Comparison of ENCODE assay signal across 8 mouse cellular contexts in the genomic region with DNA sequence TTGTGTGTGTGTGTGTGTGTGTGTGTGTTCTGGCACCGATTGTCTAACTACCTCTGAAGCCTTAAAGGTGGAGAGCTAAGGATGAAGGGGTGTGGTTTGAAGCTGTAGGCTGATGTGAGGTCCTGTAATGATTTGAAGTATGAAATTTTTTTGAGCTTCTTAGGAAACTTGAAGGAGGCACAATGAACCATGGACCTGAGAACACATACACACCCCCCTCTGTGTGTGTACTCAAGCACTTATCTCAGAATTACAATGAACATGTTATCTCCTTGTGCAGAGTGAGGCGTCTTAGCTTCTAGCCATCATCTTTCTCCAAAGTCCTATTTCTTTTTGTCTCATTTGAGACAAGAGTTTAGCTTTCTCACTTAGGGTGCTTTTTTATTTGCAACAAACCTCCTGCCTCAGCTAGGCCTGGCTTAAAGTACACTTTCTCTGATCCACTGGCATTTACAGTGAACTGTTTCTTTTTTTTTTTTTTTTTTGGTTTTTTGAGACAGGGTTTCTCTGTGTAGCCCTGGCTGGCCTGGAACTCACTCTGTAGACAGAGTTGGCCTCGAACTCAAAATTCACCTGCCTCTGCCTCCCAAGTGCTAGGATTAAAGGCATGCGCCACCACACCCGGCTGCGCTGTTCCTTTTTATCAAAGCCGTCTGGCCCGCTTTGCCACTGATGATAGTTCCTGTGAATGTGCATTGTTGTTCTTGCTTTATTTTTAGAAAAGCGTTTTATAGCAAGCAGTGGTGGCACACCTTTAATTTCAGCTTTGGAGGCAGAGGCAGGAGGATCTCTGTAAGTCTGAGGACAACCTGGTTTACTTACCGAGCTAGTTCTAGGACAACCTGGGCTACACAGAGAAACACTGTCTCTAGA. TPM values are rescaled to one million over a fixed set of nuclear protein-coding genes. Genes with fewer than 3 reads are reported as not detected.
A peak's percentile ranks its signal among the peaks of the same experiment; 100 is the strongest.
DNase-seq lines count a peak whose midpoint lies in the region; ATAC-seq and TF ChIP-seq lines count a peak whose summit lies in the region.

No protein-coding gene starts in this region.

- H3K27ac ChIP-seq in lung, postnatal 0 days (ENCODE audit: low read length): peak overlapping the region; percentile 94
- H3K27ac ChIP-seq in embryonic facial prominence, embryonic 13.5 days: peak overlapping the region; percentile 78
- H3K27ac ChIP-seq in limb, embryonic 13.5 days: peak overlapping the region; percentile 79
- peak overlapping the region; percentile 23; the same call in 1 of the 2 replicates for H3K27ac ChIP-seq in olfactory bulb, adult 2 months (ENCODE audit: insufficient read depth, low read depth, low read length)

- 73% methylated on average over 10 of the region's 10 CpGs for WGBS in lung, postnatal 0 days
- WGBS in embryonic facial prominence, embryonic 13.5 days: 80% methylated on average over 10 of the region's 10 CpGs
- 80% methylated on average over 10 of the region's 10 CpGs for WGBS in limb, embryonic 13.5 days
- 74% methylated on average over 10 of the region's 10 CpGs for WGBS in olfactory bulb, adult 2 months

- no peaks in the 10 kb centered on the region for H3K9me3 ChIP-seq in lung, postnatal 0 days (ENCODE audit: low read length)
- H3K9me3 ChIP-seq in embryonic facial prominence, embryonic 13.5 days: no peaks in the 10 kb centered on the region
- no peaks in the 10 kb centered on the region for H3K9me3 ChIP-seq in limb, embryonic 13.5 days

- peak overlapping the region; percentile 62 for H3K4me2 ChIP-seq in lung, postnatal 0 days (replicated peaks; ENCODE audit: low read depth, low read length)
- peak overlapping the region; percentile 64 for H3K4me2 ChIP-seq in embryonic facial prominence, embryonic 13.5 days
- H3K4me2 ChIP-seq in limb, embryonic 13.5 days (replicated peaks): peak overlapping the region; percentile 77

- H3K9ac ChIP-seq in lung, postnatal 0 days (replicated peaks; ENCODE audit: low read depth): no peak overlapping the region
- 0 out of 2 replicates have a peak overlapping the region, but pooled peaks have one; percentile 65 for H3K9ac ChIP-seq in embryonic facial prominence, embryonic 13.5 days
- H3K9ac ChIP-seq in limb, embryonic 13.5 days: no peak overlapping the region

- no peak; the same call in 1 of the 2 replicates for TF ChIP-seq EP300 in lung, postnatal 0 days (IDR thresholded peaks at IDR 0.05)

- peak; percentile 41 for ATAC-seq in lung, postnatal 0 days
- no peak for ATAC-seq in embryonic facial prominence, embryonic 13.5 days (ENCODE audit: insufficient number of reproducible peaks, insufficient read depth, low FRiP score, low TSS enrichment, low read depth)
- ATAC-seq in limb, embryonic 13.5 days (ENCODE audit: low FRiP score, low read depth): no peak

- no peak for TF ChIP-seq POLR2A in olfactory bulb, adult 2 months (IDR thresholded peaks at IDR 0.05; ENCODE audit: insufficient read depth, low read depth, low read length)

- DNase-seq in lung, postnatal 0 days (ENCODE audit: low spot score): peak; percentile 82
- no peak for DNase-seq in lung, postnatal 4 days
- DNase-seq in urinary bladder, postnatal 14 days (ENCODE audit: low spot score): no peak
- no peak for DNase-seq in cerebellum, adult 18-20 months
- no peak for DNase-seq in cerebellum, postnatal 14 days

- no peaks in the 10 kb centered on the region for H3K36me3 ChIP-seq in lung, postnatal 0 days (ENCODE audit: insufficient read depth, low read length)
- H3K36me3 ChIP-seq in embryonic facial prominence, embryonic 13.5 days: peaks cover 3% of the 10 kb centered on the region; the same call in 1 of the 2 replicates
- H3K36me3 ChIP-seq in limb, embryonic 13.5 days: 0 out of 2 replicates have a peak, but pooled peaks cover 3% of the 10 kb centered on the region

- peaks cover 14% of the 10 kb centered on the region for H3K4me1 ChIP-seq in lung, postnatal 0 days (ENCODE audit: insufficient read depth, low read depth, low read length)
- H3K4me1 ChIP-seq in embryonic facial prominence, embryonic 13.5 days: peaks cover 28% of the 10 kb centered on the region
- H3K4me1 ChIP-seq in limb, embryonic 13.5 days: peaks cover 34% of the 10 kb centered on the region
- peaks cover 7% of the 10 kb centered on the region for H3K4me1 ChIP-seq in olfactory bulb, adult 2 months (ENCODE audit: control insufficient read depth, insufficient read depth, low read length)

- no peak for TF ChIP-seq CTCF in lung, postnatal 0 days (IDR thresholded peaks at IDR 0.05)
- TF ChIP-seq CTCF in olfactory bulb, adult 2 months (IDR thresholded peaks at IDR 0.05; ENCODE audit: insufficient read depth, low read depth, low read length): no peak

- peak overlapping the region; percentile 30; the same call in 1 of the 2 replicates for H3K4me3 ChIP-seq in lung, postnatal 0 days (ENCODE audit: low read depth, low read length)
- H3K4me3 ChIP-seq in embryonic facial prominence, embryonic 13.5 days: peak overlapping the region; percentile 41
- H3K4me3 ChIP-seq in limb, embryonic 13.5 days: peak overlapping the region; percentile 51
- H3K4me3 ChIP-seq in olfactory bulb, adult 2 months (ENCODE audit: insufficient read depth, low read depth, low read length): 0 out of 2 replicates have a peak overlapping the region, but pooled peaks have one; percentile 56

- H3K27me3 ChIP-seq in lung, postnatal 0 days (replicated peaks; ENCODE audit: insufficient read depth, low read length): no peaks in the 10 kb centered on the region
- H3K27me3 ChIP-seq in embryonic facial prominence, embryonic 13.5 days: no peaks in the 10 kb centered on the region
- no peaks in the 10 kb centered on the region for H3K27me3 ChIP-seq in limb, embryonic 13.5 days

RNA-seq across cellular contexts. Expression of gene Bcat2, which starts 1.1 kb away (rescaled TPM):
- 29.4 and 39.8 TPM in 2 replicates for polyA plus RNA-seq in lung, postnatal 0 days (2015; fragmentation: Nextera tagmentation; extraction: Ambion mirVana)
- 67.1 and 68.4 TPM in 2 replicates for polyA plus RNA-seq in embryonic facial prominence, embryonic 13.5 days (2015; fragmentation: Nextera tagmentation; extraction: Ambion mirVana)
- 55.7 and 59.5 TPM in 2 replicates for polyA plus RNA-seq in limb, embryonic 13.5 days (2015; fragmentation: Nextera tagmentation; extraction: Ambion mirVana)
- not detected in 2 replicates for polyA plus RNA-seq in olfactory bulb, adult 2 months (2012; ENCODE audit: insufficient read depth, insufficient read length, low replicate concordance, missing spikeins)

RNA-seq across cellular contexts. Expression of gene Hsd17b14, which starts 14.1 kb away (rescaled TPM):
- polyA plus RNA-seq in lung, postnatal 0 days (2015; fragmentation: Nextera tagmentation; extraction: Ambion mirVana): 0.95 and 1.4 TPM in 2 replicates
- polyA plus RNA-seq in embryonic facial prominence, embryonic 13.5 days (2015; fragmentation: Nextera tagmentation; extraction: Ambion mirVana): 0.25 and 0.83 TPM in 2 replicates
- 0.43 and 0.98 TPM in 2 replicates for polyA plus RNA-seq in limb, embryonic 13.5 days (2015; fragmentation: Nextera tagmentation; extraction: Ambion mirVana)
- not detected in 2 replicates for polyA plus RNA-seq in olfactory bulb, adult 2 months (2012; ENCODE audit: insufficient read depth, insufficient read length, low replicate concordance, missing spikeins)

RNA-seq across cellular contexts. Expression of gene Plekha4, which starts 42.7 kb away (rescaled TPM):
- 2.0 and 2.1 TPM in 2 replicates for polyA plus RNA-seq in lung, postnatal 0 days (2015; fragmentation: Nextera tagmentation; extraction: Ambion mirVana)
- polyA plus RNA-seq in embryonic facial prominence, embryonic 13.5 days (2015; fragmentation: Nextera tagmentation; extraction: Ambion mirVana): 2.9 and 3.8 TPM in 2 replicates
- 3.3 and 4.9 TPM in 2 replicates for polyA plus RNA-seq in limb, embryonic 13.5 days (2015; fragmentation: Nextera tagmentation; extraction: Ambion mirVana)
- polyA plus RNA-seq in olfactory bulb, adult 2 months (2012; ENCODE audit: insufficient read depth, insufficient read length, low replicate concordance, missing spikeins): not detected in 2 replicates

RNA-seq across cellular contexts. Expression of gene Ppp1r15a, which starts 42.8 kb away (rescaled TPM):
- 36.6 and 39.1 TPM in 2 replicates for polyA plus RNA-seq in lung, postnatal 0 days (2015; fragmentation: Nextera tagmentation; extraction: Ambion mirVana)
- polyA plus RNA-seq in embryonic facial prominence, embryonic 13.5 days (2015; fragmentation: Nextera tagmentation; extraction: Ambion mirVana): 22.9 and 23.0 TPM in 2 replicates
- 27.5 and 28.8 TPM in 2 replicates for polyA plus RNA-seq in limb, embryonic 13.5 days (2015; fragmentation: Nextera tagmentation; extraction: Ambion mirVana)
- not detected in 2 replicates for polyA plus RNA-seq in olfactory bulb, adult 2 months (2012; ENCODE audit: insufficient read depth, insufficient read length, low replicate concordance, missing spikeins)

RNA-seq across cellular contexts. Expression of gene Fgf21, which starts 46.5 kb away (rescaled TPM):
- not detected in 2 replicates for polyA plus RNA-seq in lung, postnatal 0 days (2015; fragmentation: Nextera tagmentation; extraction: Ambion mirVana)
- polyA plus RNA-seq in embryonic facial prominence, embryonic 13.5 days (2015; fragmentation: Nextera tagmentation; extraction: Ambion mirVana): 0.39 and 0.96 TPM in 2 replicates
- 0.41 and 0.56 TPM in 2 replicates for polyA plus RNA-seq in limb, embryonic 13.5 days (2015; fragmentation: Nextera tagmentation; extraction: Ambion mirVana)
- polyA plus RNA-seq in olfactory bulb, adult 2 months (2012; ENCODE audit: insufficient read depth, insufficient read length, low replicate concordance, missing spikeins): not detected in 2 replicates

Comparison
In these comparisons a context has a peak if more than half of its experiments do, and no peak if none do; other contexts are left out.
1. H3K27ac ChIP-seq: peak in every context shown above with its lines; median percentile 94 in lung, postnatal 0 days; 79 in limb, embryonic 13.5 days; 78 in embryonic facial prominence, embryonic 13.5 days; 23 in olfactory bulb, adult 2 months.